ENCODE assay signal across 8 mouse cellular contexts in genomic region chr4:62763990-62764389, GRCm38 (mm10).
DNase-seq lines count a peak whose midpoint lies in the region; ATAC-seq lines count a peak whose summit lies in the region.

No protein-coding gene starts in this region.

- no peak overlapping the region for H3K4me3 ChIP-seq in intestine, embryonic 14.5 days (ENCODE audit: low read depth, low read length)

- H3K4me2 ChIP-seq in intestine, embryonic 14.5 days (ENCODE audit: low read length): no peak overlapping the region

- H3K4me1 ChIP-seq in intestine, embryonic 14.5 days (replicated peaks; ENCODE audit: control insufficient read depth, insufficient read depth, low read length): peaks cover 11% of the 10 kb centered on the region

- no peak overlapping the region for H3K9ac ChIP-seq in intestine, embryonic 14.5 days (ENCODE audit: low read length)

- 14% methylated on average over 5 of the region's 5 CpGs for WGBS in intestine, embryonic 14.5 days

- peak; percentile 86 for ATAC-seq in intestine, embryonic 14.5 days (replicated peaks; ENCODE audit: low FRiP score, low TSS enrichment, low read depth)
- peak; percentile 89 for ATAC-seq in megakaryocyte-erythroid progenitor cell, adult 5-6 weeks (replicated peaks; ENCODE audit: low FRiP score, low TSS enrichment, poor library complexity, severe bottlenecking)

- H3K9me3 ChIP-seq in intestine, embryonic 14.5 days (ENCODE audit: control insufficient read depth, low read length): no peaks in the 10 kb centered on the region

- DNase-seq in adrenal gland, adult (ENCODE audit: inconsistent age in 2 of 2, low spot score in 1 of 2): peak; percentile 82 to 94
- peak; percentile 90 for DNase-seq in embryo, embryonic 10.5 days (ENCODE audit: low spot score)
- DNase-seq in gastrocnemius, postnatal 4 days (ENCODE audit: low spot score in 2 of 2): peak; percentile 67 to 84
- peak; percentile 88 for DNase-seq in intestine, embryonic 14.5 days (ENCODE audit: low spot score)
- peak; percentile 42 to 91 for DNase-seq in left cerebral cortex, adult 9 months (ENCODE audit: low spot score in 2 of 2)
- peak; percentile 82 for DNase-seq in right cerebral cortex, postnatal 25 days
- DNase-seq in urinary bladder, postnatal 25 days (ENCODE audit: low spot score): peak; percentile 78

- no peak overlapping the region for H3K27ac ChIP-seq in intestine, embryonic 14.5 days (ENCODE audit: low read depth)

- H3K27me3 ChIP-seq in intestine, embryonic 14.5 days (replicated peaks; ENCODE audit: control insufficient read depth, insufficient read depth, low read length): no peaks in the 10 kb centered on the region

- H3K36me3 ChIP-seq in intestine, embryonic 14.5 days (ENCODE audit: control insufficient read depth, insufficient read depth, low read length): no peaks in the 10 kb centered on the region
